Mouse (Mus musculus) E14TG2a.4 (cell line): ENCODE data around the gene Foxo3.

Source experiments
- H3K27me3 ChIP-seq: 2 replicates; pipeline ENCODE4 v1.6.1; 2014; ENCODE audit warnings: low read length, control low read depth; ENCODE audit not compliant: insufficient read depth
- H3K36me3 ChIP-seq: 2 replicates; pipeline ENCODE4 v1.6.1; 2014; ENCODE audit warnings: low read length, control low read depth; ENCODE audit not compliant: insufficient read depth
- H3K4me1 ChIP-seq: replicated peaks from 2 replicates; pipeline ENCODE4 v1.6.1; 2014; ENCODE audit warnings: low read depth, low read length, control low read depth
- H3K4me3 ChIP-seq: replicated peaks from 2 replicates; pipeline ENCODE4 v1.5.1; 2014; ENCODE audit warnings: mild to moderate bottlenecking, low read length
- H3K9me3 ChIP-seq: 2 replicates; pipeline ENCODE4 v1.6.1; 2014; ENCODE audit warnings: low read length, control low read depth
- CTCF ChIP-seq: conservative IDR thresholded peaks from 2 replicates; pipeline ENCODE4 v1.5.1; 2014; ENCODE audit warnings: low read length
- NANOG ChIP-seq: IDR thresholded peaks from 2 replicates; pipeline ENCODE4 v1.6.1; 2014; ENCODE audit warnings: borderline replicate concordance, low read length, mixed read lengths
- POU5F1 ChIP-seq: IDR thresholded peaks from 2 replicates; pipeline ENCODE4 v1.6.1; 2014; ENCODE audit warnings: low read length, borderline replicate concordance

Foxo3 gene

GRCm38 (mm10) chr10:42220418-42220952, 56.1 kb downstream of the Foxo3 start:
- TF ChIP-seq POU5F1 (no peak), NANOG (no peak), CTCF (no peak)
- Histone ChIP-seq H3K4me3 (no peak overlapping the region), H3K36me3 (peaks cover 9% of the 10 kb centered on the region; the same call in 1 of the 2 replicates), H3K27me3 (no peaks in the 10 kb centered on the region), H3K4me1 (peaks cover 13% of the 10 kb centered on the region), H3K9me3 (no peaks in the 10 kb centered on the region)

GRCm38 (mm10) chr10:42211407-42211806, 65.1 kb downstream of the Foxo3 start:
- H3K4me1 ChIP-seq = peaks cover 19% of the 10 kb centered on the region
- TF ChIP-seq POU5F1 (no peak), CTCF (no peak), NANOG (no peak)
- no peak overlapping the region for H3K4me3 ChIP-seq
- peaks cover 22% of the 10 kb centered on the region; the same call in 1 of the 2 replicates for H3K36me3 ChIP-seq
- peaks cover 14% of the 10 kb centered on the region for H3K9me3 ChIP-seq
- no peaks in the 10 kb centered on the region for H3K27me3 ChIP-seq

GRCm38 (mm10) chr10:42210641-42211040, 65.9 kb downstream of the Foxo3 start:
- Histone ChIP-seq H3K36me3 (peaks cover 26% of the 10 kb centered on the region; the same call in 1 of the 2 replicates), H3K4me1 (peaks cover 19% of the 10 kb centered on the region), H3K4me3 (0 out of 2 replicates have a peak overlapping the region, but pooled peaks have one; percentile 7), H3K9me3 (peaks cover 14% of the 10 kb centered on the region), H3K27me3 (no peaks in the 10 kb centered on the region)
- no peak for TF ChIP-seq POU5F1
- no peak for TF ChIP-seq CTCF
- no peak for TF ChIP-seq NANOG

- peak overlapping the region; percentile 7; the same call in 1 of the 2 replicates for H3K4me3 ChIP-seq
- no peaks in the 10 kb centered on the region for H3K27me3 ChIP-seq
- peaks cover 26% of the 10 kb centered on the region; the same call in 1 of the 2 replicates for H3K36me3 ChIP-seq
- peaks cover 19% of the 10 kb centered on the region for H3K4me1 ChIP-seq
- H3K9me3 ChIP-seq = peaks cover 18% of the 10 kb centered on the region
- TF ChIP-seq CTCF (no peak), NANOG (no peak), POU5F1 (no peak)
Measured at GRCm38 (mm10) chr10:42209809-42210208, 66.7 kb downstream of the Foxo3 start.

- H3K36me3 ChIP-seq = peaks cover 18% of the 10 kb centered on the region; the same call in 1 of the 2 replicates
- H3K9me3 ChIP-seq = peaks cover 18% of the 10 kb centered on the region
- no peak overlapping the region; the same call in 1 of the 2 replicates for H3K4me3 ChIP-seq
Measured at GRCm38 (mm10) chr10:42207612-42208011, 68.9 kb downstream of the Foxo3 start.

GRCm38 (mm10) chr10:42204768-42205412, 71.7 kb downstream of the Foxo3 start:
- Histone ChIP-seq H3K4me3 (no peak overlapping the region), H3K27me3 (no peaks in the 10 kb centered on the region), H3K36me3 (peaks cover 18% of the 10 kb centered on the region; the same call in 1 of the 2 replicates), H3K4me1 (peaks cover 30% of the 10 kb centered on the region), H3K9me3 (peaks cover 18% of the 10 kb centered on the region)
- no peak for TF ChIP-seq CTCF
- TF ChIP-seq NANOG = no peak
- no peak for TF ChIP-seq POU5F1

More at GRCm38 (mm10) chr10:42207612-42208011, 68.9 kb downstream of the Foxo3 start:
- peaks cover 36% of the 10 kb centered on the region for H3K4me1 ChIP-seq
- no peaks in the 10 kb centered on the region for H3K27me3 ChIP-seq
- no peak for TF ChIP-seq POU5F1
- no peak for TF ChIP-seq NANOG
- no peak for TF ChIP-seq CTCF

GRCm38 (mm10) chr10:42203321-42204155, 73.0 kb downstream of the Foxo3 start:
- no peaks in the 10 kb centered on the region for H3K27me3 ChIP-seq
- 0 out of 2 replicates have a peak overlapping the region, but pooled peaks have one; percentile 20 for H3K4me3 ChIP-seq
- TF ChIP-seq NANOG (no peak), CTCF (no peak), POU5F1 (no peak)
- peaks cover 25% of the 10 kb centered on the region for H3K4me1 ChIP-seq
- peaks cover 11% of the 10 kb centered on the region; the same call in 1 of the 2 replicates for H3K36me3 ChIP-seq
- H3K9me3 ChIP-seq = peaks cover 11% of the 10 kb centered on the region

- Histone ChIP-seq H3K36me3 (peaks cover 12% of the 10 kb centered on the region; the same call in 1 of the 2 replicates), H3K4me1 (peaks cover 35% of the 10 kb centered on the region)
- TF ChIP-seq POU5F1 (no peak), CTCF (no peak), NANOG (no peak)
Measured at GRCm38 (mm10) chr10:42202561-42202960, 74.0 kb downstream of the Foxo3 start.

More at GRCm38 (mm10) chr10:42202561-42202960, 74.0 kb downstream of the Foxo3 start:
- Histone ChIP-seq H3K9me3 (0 out of 2 replicates have a peak, but pooled peaks cover 4% of the 10 kb centered on the region), H3K4me3 (no peak overlapping the region), H3K27me3 (peaks cover 1% of the 10 kb centered on the region; the same call in 1 of the 2 replicates)
